Mouse (Mus musculus): ENCODE data around the gene Cachd1.

- no peak for TF ChIP-seq CTCF (conservative IDR thresholded peaks at IDR 0.05; ENCODE audit: low read length)
- TF ChIP-seq POU5F1 (IDR thresholded peaks at IDR 0.05; ENCODE audit: borderline replicate concordance, low read length): no peak
Observed at GRCm38 (mm10) chr4:100974455-100975035, 198.1 kb downstream of the Cachd1 start.
